Mouse (Mus musculus) G1E (cell line): ENCODE measurements at regions not wholly inside any gene's neighbourhood (a gene's known extent, or its start where the extent isn't known, plus 50 kb on each side); places are given as distances from the start of the nearest gene placed in this dataset.

Experiments
- CTCF ChIP-seq: IDR thresholded peaks from 2 replicates; pipeline ENCODE4 v1.5.1; 2012; ENCODE audit warnings: low read depth, low read length, inconsistent platforms, mixed read lengths
- GATA1 ChIP-seq: IDR thresholded peaks from 2 replicates; pipeline ENCODE4 v1.6.1; 2012; ENCODE audit warnings: borderline replicate concordance, low read length, inconsistent platforms, mixed read lengths
- GATA2 ChIP-seq: IDR thresholded peaks from 2 replicates; pipeline ENCODE4 v1.6.1; 2012; ENCODE audit warnings: low read depth, low read length, inconsistent platforms, borderline replicate concordance
- POLR2AphosphoS5 ChIP-seq: IDR thresholded peaks from 2 replicates; pipeline ENCODE4 v1.6.1; 2012; ENCODE audit warnings: low read depth, low read length, inconsistent platforms; ENCODE audit not compliant: insufficient replicate concordance
- TAL1 ChIP-seq: conservative IDR thresholded peaks from 2 replicates; pipeline ENCODE4 v1.6.1; 2012; ENCODE audit warnings: low read depth, low read length, inconsistent platforms, mixed read lengths

- no peak for TF ChIP-seq CTCF
- no peak for TF ChIP-seq GATA2
- TF ChIP-seq GATA1 = no peak
- TF ChIP-seq POLR2AphosphoS5 = no peak
- TF ChIP-seq TAL1 = no peak
Observed at GRCm38 (mm10) chr3:127977240-127977639, 81.1 kb upstream of the Fam241a start.
